Mouse (Mus musculus) large intestine, adult 2 months (tissue): ENCODE measurements at regions not wholly inside any gene's neighbourhood (a gene's known extent, or its start where the extent isn't known, plus 50 kb on each side); places are given as distances from the start of the nearest gene placed in this dataset.

Source experiments
- DNase-seq: peaks from one replicate; pipeline ENCODE4 v3.0.0-alpha.2; 2012; ENCODE audit warnings: low read depth, low spot score
- WGBS: fragments of 180-500 bp; shearing (Covaris S2); methylation state at CpG from one replicate; pipeline ENCODE4 v1.1.7; 2018; 5-methylcytosine and 5-hydroxymethylcytosine counted together

- WGBS: 72% methylated on average over 3 of the region's 3 CpGs
- DNase-seq: no peak
Observed at GRCm38 (mm10) chr3:115496110-115496509, 218.8 kb downstream of the S1pr1 start.

GRCm38 (mm10) chr3:115495692-115496091 is 219.2 kb downstream of the S1pr1 start:
- DNase-seq: no peak

- WGBS: 80% methylated on average over 4 of the region's 4 CpGs
- DNase-seq: no peak
Observed at GRCm38 (mm10) chr3:115468980-115469379, 245.9 kb downstream of the S1pr1 start.

- WGBS: 58% methylated on average over 2 of the region's 2 CpGs
- no peak for DNase-seq
Observed at GRCm38 (mm10) chr3:115467850-115468249, 247.0 kb downstream of the S1pr1 start.

- no peak for DNase-seq
- 75% methylated on average over 3 of the region's 3 CpGs for WGBS
Observed at GRCm38 (mm10) chr3:115462623-115463022, 252.2 kb downstream of the S1pr1 start.
